Comparison of ENCODE assay signal across 8 mouse cellular contexts in genomic region chr3:67512807-67513206, GRCm38 (mm10). TPM values are rescaled to one million over a fixed set of nuclear protein-coding genes. Genes with fewer than 3 reads are reported as not detected.
A peak's percentile ranks its signal among the peaks of the same experiment; 100 is the strongest.
DNase-seq lines count a peak whose midpoint lies in the region; TF ChIP-seq lines count a peak whose summit lies in the region.

No protein-coding gene starts in this region.

- H3K27me3 ChIP-seq in E14TG2a.4 (ENCODE audit: insufficient read depth, low read length): peaks cover 43% of the 10 kb centered on the region

- intact Hi-C loops in heart, postnatal 36 days (cut with DNase I): loop anchor here (1.0 to 5.0 kb wide), 3 partner anchors 55 to 532 kb away; no protein-coding TSS in a partner anchor

- H3K4me1 ChIP-seq in E14TG2a.4 (replicated peaks; ENCODE audit: low read depth, low read length): peaks cover 21% of the 10 kb centered on the region
- H3K4me1 ChIP-seq in embryonic fibroblast, embryonic 13.5 days (ENCODE audit: control insufficient read depth, insufficient read depth, low read length): peaks cover 4% of the 10 kb centered on the region

- H3K9me3 ChIP-seq in E14TG2a.4 (ENCODE audit: low read length): no peaks in the 10 kb centered on the region; the same call in 1 of the 2 replicates

- no peaks in the 10 kb centered on the region for H3K36me3 ChIP-seq in E14TG2a.4 (ENCODE audit: insufficient read depth, low read length)

- peak; percentile 78 for TF ChIP-seq CTCF in E14TG2a.4 (conservative IDR thresholded peaks at IDR 0.05; ENCODE audit: low read length)
- 0 out of 2 replicates have a peak, but pooled peaks have one; percentile 17 for TF ChIP-seq CTCF in embryonic fibroblast, embryonic 13.5 days (IDR thresholded peaks at IDR 0.05; ENCODE audit: borderline replicate concordance, insufficient read depth, low read length)

- H3K27ac ChIP-seq in embryonic fibroblast, embryonic 13.5 days (ENCODE audit: insufficient read depth, low read length): no peak overlapping the region

- no peak for TF ChIP-seq POLR2A in embryonic fibroblast, embryonic 13.5 days (IDR thresholded peaks at IDR 0.05; ENCODE audit: low read depth, low read length)

- no peak overlapping the region for H3K4me3 ChIP-seq in E14TG2a.4 (replicated peaks; ENCODE audit: low read length)
- H3K4me3 ChIP-seq in embryonic fibroblast, embryonic 13.5 days (ENCODE audit: insufficient read depth, low read length): no peak overlapping the region

- peak; percentile 79 to 80 for DNase-seq in adrenal gland, postnatal 36 days
- peak; percentile 69 to 81 for DNase-seq in heart, postnatal 36 days
- DNase-seq in layer of hippocampus, adult 9-10 months (ENCODE audit: low spot score): peak; percentile 92
- peak; percentile 92 for DNase-seq in lung, postnatal 36 days
- DNase-seq in retina, postnatal 7 days (ENCODE audit: low read depth, low spot score): peak; percentile 72
- DNase-seq in urinary bladder, postnatal 25 days (ENCODE audit: low spot score): peak; percentile 68

RNA-seq across cellular contexts. Expression of gene Rarres1, which starts 2.5 kb away (rescaled TPM):
- 1 to 10 TPM in 1 of 2 experiments, under 1 TPM in 1; 0.26 to 1.1 TPM for total RNA-seq in adrenal gland, postnatal 36 days (2021)
- 16.2 and 18.2 TPM in 2 replicates for polyA plus RNA-seq in embryonic fibroblast, embryonic 13.5 days (2011; ENCODE audit: insufficient read length, low read depth, missing spikeins)
- 1 to 10 TPM in 1 of 2 experiments, under 1 TPM in 1; 0.92 to 1.1 TPM for total RNA-seq in heart, postnatal 36 days (2021)

RNA-seq across cellular contexts. Expression of gene Lxn, which starts 49.1 kb away (rescaled TPM):
- 10 to 100 TPM in 1 of 2 experiments, 1 to 10 TPM in 1; 7.1 to 15.8 TPM for total RNA-seq in adrenal gland, postnatal 36 days (2021)
- 98.5 and 132 TPM in 2 replicates for polyA plus RNA-seq in embryonic fibroblast, embryonic 13.5 days (2011; ENCODE audit: insufficient read length, low read depth, missing spikeins)
- 1 to 10 TPM; 4.9 to 6.0 TPM for total RNA-seq in heart, postnatal 36 days (2021)
